9 mouse cellular contexts compared by ENCODE assay signal in the genomic region with DNA sequence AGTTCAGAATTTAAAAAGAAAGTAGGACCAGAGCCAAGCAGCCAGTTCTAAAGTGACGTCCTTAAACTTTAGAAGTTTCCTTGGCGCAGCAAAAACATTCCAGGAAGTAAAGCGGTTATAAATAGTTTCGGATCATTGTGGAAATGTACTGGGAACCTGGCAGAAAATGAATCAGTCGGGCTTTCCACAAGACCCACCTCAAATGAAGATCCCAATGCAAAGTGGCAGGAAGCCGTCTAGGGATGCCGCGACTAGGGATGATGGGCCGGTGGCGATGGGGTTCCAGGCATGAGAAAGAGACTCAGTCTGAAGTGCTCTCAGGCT.
A peak's percentile ranks its signal among the peaks of the same experiment; 100 is the strongest.
DNase-seq lines count a peak whose midpoint lies in the region; ATAC-seq and TF ChIP-seq lines count a peak whose summit lies in the region.
"Had no signal": no experiment of that assay in that cellular context is flagged by ENCODE, and none has a peak within 500 bp of the region (broad histone marks: within the 10 kb centered on the region; RNA-seq: fewer than 3 reads in every experiment).

No protein-coding gene starts in this region.

- H3K9me3 ChIP-seq in embryonic facial prominence, embryonic 15.5 days (replicated peaks) = no peaks in the 10 kb centered on the region
- H3K9me3 ChIP-seq in lung, postnatal 0 days (ENCODE audit: low read length) = no peaks in the 10 kb centered on the region
- H3K9me3 ChIP-seq in forebrain, embryonic 11.5 days (ENCODE audit: control insufficient read depth, low read length) = no peaks in the 10 kb centered on the region

- peaks cover 12% of the 10 kb centered on the region; the same call in 1 of the 2 replicates for H3K4me1 ChIP-seq in embryonic facial prominence, embryonic 15.5 days
- H3K4me1 ChIP-seq in lung, postnatal 0 days (ENCODE audit: insufficient read depth, low read depth, low read length) = peaks cover 6% of the 10 kb centered on the region; the same call in 1 of the 2 replicates
- H3K4me1 ChIP-seq in forebrain, embryonic 11.5 days (replicated peaks; ENCODE audit: control insufficient read depth, insufficient read depth, low read length) = no peaks in the 10 kb centered on the region

- no peaks in the 10 kb centered on the region for H3K27me3 ChIP-seq in embryonic facial prominence, embryonic 15.5 days
- H3K27me3 ChIP-seq in lung, postnatal 0 days (replicated peaks; ENCODE audit: insufficient read depth, low read length) = no peaks in the 10 kb centered on the region
- H3K27me3 ChIP-seq in forebrain, embryonic 11.5 days (ENCODE audit: control insufficient read depth, insufficient read depth, low read length) = no peaks in the 10 kb centered on the region

- TF ChIP-seq CTCF in lung, postnatal 0 days (IDR thresholded peaks at IDR 0.05) = no peak

- 54% methylated on average over 10 of the region's 10 CpGs for WGBS in embryonic facial prominence, embryonic 15.5 days
- whole genome bisulfite sequencing in lung, postnatal 0 days = 20% methylated on average over 10 of the region's 10 CpGs
- 88% methylated on average over 10 of the region's 10 CpGs for WGBS in forebrain, embryonic 11.5 days

- H3K27ac ChIP-seq in embryonic facial prominence, embryonic 15.5 days (replicated peaks) = 0 out of 2 replicates have a peak overlapping the region, but pooled peaks have one; percentile 0
- H3K27ac ChIP-seq in lung, postnatal 0 days (ENCODE audit: low read length) = peak overlapping the region; percentile 68
- H3K27ac ChIP-seq in forebrain, embryonic 11.5 days (ENCODE audit: low read depth, low read length) = no peak overlapping the region
- H3K27ac ChIP-seq: left cerebral cortex, adult 2 months had no signal

- H3K4me3 ChIP-seq in embryonic facial prominence, embryonic 15.5 days (replicated peaks) = no peak overlapping the region
- H3K4me3 ChIP-seq in lung, postnatal 0 days (ENCODE audit: low read depth, low read length) = 0 out of 2 replicates have a peak overlapping the region, but pooled peaks have one; percentile 5
- no peak overlapping the region for H3K4me3 ChIP-seq in forebrain, embryonic 11.5 days (ENCODE audit: low read depth, low read length)
- H3K4me3 ChIP-seq: left cerebral cortex, adult 2 months had no signal

- H3K9ac ChIP-seq in embryonic facial prominence, embryonic 15.5 days = no peak overlapping the region
- H3K9ac ChIP-seq in lung, postnatal 0 days (replicated peaks; ENCODE audit: low read depth) = no peak overlapping the region; the same call in 1 of the 2 replicates
- no peak overlapping the region for H3K9ac ChIP-seq in forebrain, embryonic 11.5 days (ENCODE audit: low read length)

- H3K36me3 ChIP-seq in embryonic facial prominence, embryonic 15.5 days = no peaks in the 10 kb centered on the region
- no peaks in the 10 kb centered on the region for H3K36me3 ChIP-seq in lung, postnatal 0 days (ENCODE audit: insufficient read depth, low read length)
- no peaks in the 10 kb centered on the region for H3K36me3 ChIP-seq in forebrain, embryonic 11.5 days (ENCODE audit: control insufficient read depth, insufficient read depth, low read length)

- DNase-seq in adrenal gland, adult 2 months = peak; percentile 78
- peak; percentile 47 for DNase-seq in kidney, adult 18-20 months
- DNase-seq in lung, postnatal 0 days (ENCODE audit: low spot score) = peak; percentile 82
- no peak for DNase-seq in cerebellum, adult 11-12 months
- DNase-seq in forebrain, embryonic 11.5 days (ENCODE audit: low spot score) = no peak
- DNase-seq in c-Kit-positive CD71-positive TER-119-positive erythroid progenitor cells, embryonic 14.5 days (ENCODE audit: low spot score) = no peak
- DNase-seq: gastrocnemius, postnatal 10 days had no signal

- H3K4me2 ChIP-seq in embryonic facial prominence, embryonic 15.5 days (replicated peaks) = no peak overlapping the region
- peak overlapping the region; percentile 40 for H3K4me2 ChIP-seq in lung, postnatal 0 days (replicated peaks; ENCODE audit: low read depth, low read length)
- H3K4me2 ChIP-seq in forebrain, embryonic 11.5 days (ENCODE audit: low read depth, low read length, severe bottlenecking) = no peak overlapping the region

- no peak for TF ChIP-seq EP300 in lung, postnatal 0 days (IDR thresholded peaks at IDR 0.05)

- no peak for ATAC-seq in embryonic facial prominence, embryonic 15.5 days (ENCODE audit: insufficient number of reproducible peaks, low FRiP score, low TSS enrichment, low read depth)
- ATAC-seq in lung, postnatal 0 days = 0 out of 2 replicates have a peak, but pooled peaks have one; percentile 29
- ATAC-seq in forebrain, embryonic 11.5 days (replicated peaks; ENCODE audit: low FRiP score) = no peak

Comparison
In these comparisons a context has a peak if more than half of its experiments do, and no peak if none do; other contexts are left out.
1. DNase-seq: peak in adrenal gland, adult 2 months (single experiment), kidney, adult 18-20 months (single experiment) and lung, postnatal 0 days (single experiment); none in cerebellum, adult 11-12 months (single experiment), forebrain, embryonic 11.5 days (single experiment) and c-Kit-positive CD71-positive TER-119-positive erythroid progenitor cells, embryonic 14.5 days (single experiment).